Mouse (Mus musculus) G1E (cell line): ENCODE data around the gene Ear1. TPM values are rescaled to one million over a fixed set of nuclear protein-coding genes. Genes with fewer than 3 reads are reported as not detected.
"Not testable (repeated sequence)": the region's sequence is repeated elsewhere in the genome, so short reads cannot be mapped to it uniquely, and the experiment has no call there.

Source experiments
- ATAC-seq: 2 replicates; pipeline ENCODE4 v1.8.0; 2016; ENCODE audit warnings: mild to moderate bottlenecking; ENCODE audit not compliant: insufficient number of reproducible peaks, poor library complexity, low FRiP score, severe bottlenecking; ENCODE audit errors: extremely low read depth
- DNase-seq: peaks from one replicate; pipeline ENCODE4 v3.0.0; 2012; ENCODE audit warnings: low spot score
- H3K27me3 ChIP-seq: 2 replicates; pipeline ENCODE4 v1.6.1; 2012; ENCODE audit warnings: mild to moderate bottlenecking, low read length, inconsistent platforms; ENCODE audit not compliant: insufficient read depth
- H3K36me3 ChIP-seq: replicated peaks from 2 replicates; pipeline ENCODE3; 2012; ENCODE audit warnings: mild to moderate bottlenecking, inconsistent platforms
- H3K4me1 ChIP-seq: 2 replicates; pipeline ENCODE4 v1.6.1; 2012; ENCODE audit warnings: low read depth, low read length, inconsistent platforms, mixed read lengths; ENCODE audit not compliant: insufficient read depth
- H3K4me3 ChIP-seq: 2 replicates; pipeline ENCODE4 v1.5.1; 2012; ENCODE audit warnings: low read depth, mild to moderate bottlenecking, inconsistent platforms, low read length, moderate library complexity, mixed read lengths
- H3K9me3 ChIP-seq: replicated peaks from 2 replicates; pipeline ENCODE4 v1.6.1; 2012; ENCODE audit warnings: inconsistent platforms
- polyA plus RNA-seq: library from polyadenylated mRNA; stranded (reverse); fragments of >175 nt; gene quantifications from 2 replicates; pipeline ENCODE4 v1.2.3, GENCODE M21; 2012
- total RNA-seq, 2 experiments: library from RNA; stranded (forward) in 1 of 2; stranded (reverse) in 1 of 2; fragments of 200-1000 nt in 1 of 2; fragments of >200 nt in 1 of 2; fragmentation: Nextera tagmentation in 1 of 2; gene quantifications; 2 replicates each; pipeline ENCODE4 v1.2.3; 2014 to 2017

Ear1 gene
- total and polyA plus RNA-seq, 3 experiments, result 0.44 TPM; not detected in 2

DNA sequence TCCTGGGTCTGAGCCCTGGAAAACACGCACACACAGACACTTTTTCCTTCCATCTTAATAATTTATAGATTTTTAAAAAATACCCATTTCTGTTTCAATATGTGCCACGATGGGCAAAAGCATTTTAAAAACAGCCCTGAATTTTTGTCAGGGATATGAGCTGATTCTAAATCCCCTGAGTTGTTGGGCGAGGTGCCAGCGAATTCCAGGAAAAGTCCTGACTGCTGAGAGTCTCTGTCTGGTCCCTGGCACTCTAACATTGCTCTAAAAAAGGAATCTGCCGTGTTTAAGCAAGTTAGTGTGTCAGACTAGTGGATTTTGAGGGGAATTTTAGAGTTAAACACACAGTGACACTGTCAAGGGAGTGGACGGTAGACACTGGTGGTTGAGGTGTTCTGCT is 15.9 kb downstream of the Ear1 start:
- not testable (repeated sequence) for DNase-seq, H3K4me3 ChIP-seq, H3K9me3 ChIP-seq, ATAC-seq, H3K27me3 ChIP-seq, H3K36me3 ChIP-seq, H3K4me1 ChIP-seq

DNA sequence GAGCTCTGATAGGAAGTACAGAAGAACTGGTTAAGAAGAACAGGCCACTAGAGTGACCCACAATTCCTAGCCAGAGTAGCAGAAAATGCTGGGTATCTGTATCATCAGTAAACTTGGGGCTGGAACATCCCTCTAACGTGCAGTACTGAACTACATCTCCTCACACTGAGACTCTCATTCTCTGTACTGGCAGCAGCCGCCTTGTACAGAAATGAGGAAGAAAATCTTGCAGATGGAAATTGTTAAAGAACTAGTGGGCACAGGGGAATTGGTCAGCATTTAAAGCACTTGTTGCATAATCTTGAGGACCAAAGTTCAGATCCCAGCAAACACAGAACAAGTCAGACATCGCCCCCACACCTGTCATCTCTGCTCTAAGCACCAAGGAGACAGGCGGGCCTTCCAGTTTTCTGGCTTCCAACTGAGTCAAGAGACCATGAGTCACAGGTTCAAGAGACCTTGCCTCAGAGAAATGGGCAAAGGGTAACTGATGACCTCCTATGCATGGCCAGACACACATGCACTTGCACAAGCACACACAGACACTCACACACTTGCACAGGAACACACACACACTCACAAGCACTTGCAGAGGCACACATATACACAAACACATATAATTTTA is 31.3 kb downstream of the Ear1 start:
- DNase-seq, ATAC-seq: not testable (repeated sequence)

GRCm38 (mm10) chr14:43840976-43841375 is 34.3 kb downstream of the Ear1 start:
- H3K4me1 ChIP-seq, ATAC-seq, H3K36me3 ChIP-seq, H3K27me3 ChIP-seq, H3K4me3 ChIP-seq, H3K9me3 ChIP-seq, DNase-seq: not testable (repeated sequence)

More for the DNA sequence above, 31.3 kb downstream of the Ear1 start:
- H3K4me3 ChIP-seq, H3K27me3 ChIP-seq, H3K4me1 ChIP-seq, H3K9me3 ChIP-seq, H3K36me3 ChIP-seq: not testable (repeated sequence)

DNA sequence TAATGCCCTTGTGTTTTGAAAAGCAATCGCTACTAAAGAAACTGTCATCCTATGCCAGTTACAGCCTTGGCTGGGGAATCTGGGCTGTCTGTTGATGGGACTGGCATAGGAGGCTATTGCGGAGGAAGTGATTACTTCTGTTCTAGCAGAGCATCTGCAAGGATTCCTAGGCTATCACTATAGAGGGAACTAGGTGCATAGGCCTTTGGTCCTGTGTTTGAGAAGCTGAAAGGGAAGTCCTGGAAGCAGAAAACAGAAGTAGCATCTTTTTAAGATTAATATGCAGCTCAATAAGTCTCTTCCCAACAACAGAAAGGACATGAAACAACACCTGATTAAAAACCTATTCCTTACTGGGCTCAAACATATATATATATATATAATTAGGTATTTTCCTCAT is 40.0 kb downstream of the Ear1 start:
- H3K36me3 ChIP-seq, H3K4me1 ChIP-seq, H3K27me3 ChIP-seq, H3K9me3 ChIP-seq, DNase-seq, ATAC-seq, H3K4me3 ChIP-seq: not testable (repeated sequence)

- H3K9me3 ChIP-seq, DNase-seq, H3K4me1 ChIP-seq, H3K36me3 ChIP-seq, ATAC-seq, H3K4me3 ChIP-seq, H3K27me3 ChIP-seq: not testable (repeated sequence)
These were observed 44.9 kb downstream of the Ear1 start for GRCm38 (mm10) chr14:43830385-43830784.

DNA sequence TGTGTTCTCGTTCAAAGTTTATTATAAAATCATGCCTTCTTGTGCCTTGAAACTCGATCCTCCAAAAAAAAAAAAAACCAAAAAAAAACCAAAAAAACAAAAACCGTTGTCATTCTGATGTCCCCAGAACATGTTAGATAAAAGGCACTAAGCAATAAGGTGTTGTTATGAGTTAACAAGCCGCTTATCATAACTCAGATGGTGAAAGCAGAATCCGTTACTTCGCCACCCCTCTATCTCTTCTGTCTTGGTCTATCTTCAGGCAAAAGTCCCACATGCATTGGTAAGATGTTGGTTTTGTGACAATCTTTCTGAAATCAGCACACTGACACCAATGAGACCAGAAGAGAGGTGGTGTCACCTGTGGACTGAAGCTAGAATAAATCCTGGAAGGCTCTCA is 51.1 kb downstream of the Ear1 start:
- H3K9me3 ChIP-seq, ATAC-seq, DNase-seq, H3K4me3 ChIP-seq, H3K27me3 ChIP-seq, H3K36me3 ChIP-seq, H3K4me1 ChIP-seq: not testable (repeated sequence)

DNA sequence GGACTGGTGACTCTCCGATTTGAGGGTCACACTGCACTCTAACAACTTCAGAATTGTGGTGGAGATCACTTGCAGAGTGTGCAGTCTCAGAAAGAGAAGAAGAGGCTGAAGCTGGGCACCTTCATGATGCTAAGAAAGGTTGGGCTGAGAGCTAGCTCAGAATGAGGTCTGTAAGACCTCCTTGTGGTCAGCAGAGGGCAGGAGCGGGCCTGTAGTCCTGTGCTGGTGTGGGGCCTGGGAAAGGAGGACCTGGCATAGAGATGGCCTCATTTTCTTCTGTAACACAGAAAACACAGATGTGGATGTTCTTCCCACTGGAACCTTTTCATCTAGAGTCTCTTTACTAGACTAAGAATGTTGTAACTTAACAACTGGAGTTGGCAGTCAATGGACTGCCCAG is 53.4 kb downstream of the Ear1 start:
- ATAC-seq, DNase-seq, H3K4me1 ChIP-seq: not testable (repeated sequence)

GRCm38 (mm10) chr14:43812458-43812857 is 62.9 kb downstream of the Ear1 start:
- not testable (repeated sequence) for H3K36me3 ChIP-seq, H3K4me1 ChIP-seq, H3K27me3 ChIP-seq, DNase-seq, ATAC-seq, H3K9me3 ChIP-seq, H3K4me3 ChIP-seq

More for the DNA sequence above, 53.4 kb downstream of the Ear1 start:
- not testable (repeated sequence) for H3K36me3 ChIP-seq, H3K4me3 ChIP-seq, H3K9me3 ChIP-seq, H3K27me3 ChIP-seq

GRCm38 (mm10) chr14:43808142-43808541 is 67.2 kb downstream of the Ear1 start:
- not testable (repeated sequence) for H3K9me3 ChIP-seq, H3K4me3 ChIP-seq, H3K4me1 ChIP-seq, DNase-seq, H3K36me3 ChIP-seq, H3K27me3 ChIP-seq, ATAC-seq

GRCm38 (mm10) chr14:43804435-43804834 is 70.9 kb downstream of the Ear1 start:
- DNase-seq, H3K4me3 ChIP-seq, H3K9me3 ChIP-seq, H3K36me3 ChIP-seq, ATAC-seq, H3K4me1 ChIP-seq, H3K27me3 ChIP-seq: not testable (repeated sequence)

DNA sequence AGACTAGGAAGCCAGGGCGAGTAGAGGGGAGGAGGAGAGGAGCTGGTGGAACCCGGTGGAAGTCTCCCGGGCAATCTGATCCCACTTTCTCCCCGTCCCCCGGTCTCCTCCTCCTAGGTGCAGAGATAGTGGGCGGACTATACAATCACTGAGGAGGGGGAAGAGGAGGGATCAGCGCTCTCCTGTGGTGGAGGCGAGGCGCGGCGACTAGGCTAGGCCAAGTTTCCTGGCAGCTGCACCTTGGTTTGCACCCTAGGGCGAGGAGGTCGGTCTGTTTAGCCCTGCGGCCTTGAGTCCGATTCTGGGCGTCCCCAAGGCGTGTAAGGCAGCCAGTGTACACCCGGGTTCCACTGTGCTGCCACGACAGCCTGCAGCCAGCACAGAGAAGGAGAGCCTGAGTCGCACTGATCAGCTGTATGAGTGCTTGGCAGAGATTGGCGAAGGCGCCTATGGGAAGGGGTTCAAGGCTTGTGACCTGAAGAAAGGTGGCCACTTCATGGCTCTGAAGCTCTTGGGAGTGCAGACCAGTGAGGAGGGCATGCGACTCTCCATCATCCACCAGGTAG is 78.3 kb downstream of the Ear1 start:
- H3K4me1 ChIP-seq, H3K27me3 ChIP-seq, H3K36me3 ChIP-seq, H3K4me3 ChIP-seq, ATAC-seq, DNase-seq: not testable (repeated sequence)
- H3K9me3 ChIP-seq, result peaks cover 11% of the 10 kb centered on the region
